Mouse (Mus musculus) stomach, embryonic 14.5 days (tissue): ENCODE measurements around the gene Prlr. TPM values are rescaled to one million over a fixed set of nuclear protein-coding genes. Genes with fewer than 3 reads are reported as not detected.

Experiments used
- ATAC-seq: fragments of 200-750 bp; cut with Nextera tagmentation; 2 replicates; pipeline ENCODE4 v1.8.0; 2017; ENCODE audit warnings: low read depth, moderate TSS enrichment; ENCODE audit not compliant: insufficient number of reproducible peaks, insufficient read depth, low FRiP score
- H3K27ac ChIP-seq: fragments of 300-500 bp; sonication (generic); 2 replicates; pipeline ENCODE4 v1.5.1; 2014; ENCODE audit warnings: mild to moderate bottlenecking, low read length, moderate library complexity, mixed read lengths
- H3K27me3 ChIP-seq: fragments of 300-500 bp; sonication (generic); 2 replicates; pipeline ENCODE4 v1.6.1; 2014; ENCODE audit warnings: low read length, control low read depth, mixed read lengths; ENCODE audit not compliant: control insufficient read depth, insufficient read depth
- H3K36me3 ChIP-seq: fragments of 300-500 bp; sonication (generic); 2 replicates; pipeline ENCODE4 v1.6.1; 2014; ENCODE audit warnings: mild to moderate bottlenecking, control low read depth, low read length, moderate library complexity, mixed read lengths; ENCODE audit not compliant: control insufficient read depth, insufficient read depth
- H3K4me1 ChIP-seq: fragments of 300-500 bp; sonication (generic); 2 replicates; pipeline ENCODE4 v1.6.1; 2014; ENCODE audit warnings: low read length, control low read depth, mixed read lengths; ENCODE audit not compliant: control insufficient read depth, insufficient read depth
- H3K4me2 ChIP-seq: fragments of 300-500 bp; sonication (generic); replicated peaks from 2 replicates; pipeline ENCODE4 v1.6.1; 2014; ENCODE audit warnings: low read depth, low read length, control low read depth
- H3K4me3 ChIP-seq: fragments of 300-500 bp; sonication (generic); 2 replicates; pipeline ENCODE4 v1.5.1; 2014; ENCODE audit warnings: low read depth, low read length, control low read depth
- H3K9ac ChIP-seq: fragments of 300-500 bp; sonication (generic); replicated peaks from 2 replicates; pipeline ENCODE4 v1.6.1; 2014; ENCODE audit warnings: low read depth, mild to moderate bottlenecking, control low read depth, low read length, moderate library complexity, mixed read lengths
- H3K9me3 ChIP-seq: fragments of 300-500 bp; sonication (generic); 2 replicates; pipeline ENCODE4 v1.6.1; 2016; ENCODE audit warnings: low read depth, low read length, control low read depth; ENCODE audit not compliant: control insufficient read depth
- WGBS: fragments of 180-500 bp; shearing (Covaris S2); extraction: QIAGEN DNeasy Blood & Tissue Kit; methylation state at CpG from one replicate; pipeline ENCODE4 v1.1.7; 2014; 5-methylcytosine and 5-hydroxymethylcytosine counted together
- polyA plus RNA-seq: library from polyadenylated mRNA; unstranded; fragments of >200 nt; fragmentation: Nextera tagmentation; extraction: Ambion mirVana; gene quantifications from 2 replicates; pipeline ENCODE4 v1.2.1, GENCODE M21; 2014

The Prlr gene
- polyA plus RNA-seq, 1 experiment from 2014 or later, result 3.0 TPM

DNA sequence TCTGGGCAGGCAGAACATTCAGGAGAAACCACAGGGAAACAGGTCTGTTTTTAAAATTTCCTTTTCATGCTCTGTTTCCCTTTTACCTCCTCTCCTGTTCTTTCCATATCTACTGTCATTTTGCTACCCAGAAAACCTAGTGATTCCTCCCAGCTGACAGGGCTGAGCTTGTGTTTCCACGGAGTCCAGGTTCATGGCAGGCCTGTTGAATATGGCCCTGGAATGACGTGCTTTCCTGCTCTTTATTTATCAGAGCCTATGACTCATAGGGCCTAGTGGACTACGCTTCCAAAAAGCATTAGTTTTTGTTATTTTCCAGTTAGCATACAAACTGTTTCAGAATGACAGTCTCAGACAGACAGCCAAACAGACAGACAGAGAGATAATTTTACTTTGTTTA lies 36.7 kb downstream of the Prlr start:
- no peaks in the 10 kb centered on the region for H3K27me3 ChIP-seq
- H3K4me1 ChIP-seq, result no peaks in the 10 kb centered on the region
- no peak overlapping the region for H3K4me3 ChIP-seq
- no peak overlapping the region for H3K4me2 ChIP-seq
- no peak for ATAC-seq
- H3K36me3 ChIP-seq, result no peaks in the 10 kb centered on the region
- no peaks in the 10 kb centered on the region for H3K9me3 ChIP-seq
- WGBS, result 50% methylated on average over 3 of the region's 3 CpGs
- no peak overlapping the region for H3K9ac ChIP-seq
- H3K27ac ChIP-seq, result no peak overlapping the region

DNA sequence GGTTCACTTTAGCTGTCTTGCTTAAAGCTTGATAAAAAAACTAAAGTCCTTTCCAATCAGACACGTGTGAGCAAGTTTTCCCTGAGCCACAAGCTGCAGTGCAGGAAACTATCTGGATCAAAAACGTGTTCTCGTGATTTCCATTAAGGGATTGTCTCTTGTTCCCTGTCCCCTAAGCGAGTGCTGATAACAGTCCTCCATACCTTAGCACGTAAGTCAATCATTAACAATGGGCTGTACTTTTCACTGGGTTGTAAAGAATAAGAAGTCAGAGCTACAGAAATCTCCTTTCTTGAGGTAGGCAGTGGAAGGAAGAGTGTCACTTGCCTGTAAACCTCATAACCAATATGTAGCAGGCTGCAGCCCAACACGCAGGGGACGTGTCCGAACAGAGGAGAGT lies 38.7 kb downstream of the Prlr start:
- no peak overlapping the region for H3K27ac ChIP-seq
- no peaks in the 10 kb centered on the region for H3K4me1 ChIP-seq
- no peak overlapping the region for H3K4me2 ChIP-seq
- no peaks in the 10 kb centered on the region for H3K36me3 ChIP-seq
- no peaks in the 10 kb centered on the region for H3K9me3 ChIP-seq
- no peak overlapping the region for H3K4me3 ChIP-seq
- 65% methylated on average over 8 of the region's 8 CpGs for WGBS
- peak; percentile 72 for ATAC-seq
- no peaks in the 10 kb centered on the region for H3K27me3 ChIP-seq
- H3K9ac ChIP-seq, result no peak overlapping the region

DNA sequence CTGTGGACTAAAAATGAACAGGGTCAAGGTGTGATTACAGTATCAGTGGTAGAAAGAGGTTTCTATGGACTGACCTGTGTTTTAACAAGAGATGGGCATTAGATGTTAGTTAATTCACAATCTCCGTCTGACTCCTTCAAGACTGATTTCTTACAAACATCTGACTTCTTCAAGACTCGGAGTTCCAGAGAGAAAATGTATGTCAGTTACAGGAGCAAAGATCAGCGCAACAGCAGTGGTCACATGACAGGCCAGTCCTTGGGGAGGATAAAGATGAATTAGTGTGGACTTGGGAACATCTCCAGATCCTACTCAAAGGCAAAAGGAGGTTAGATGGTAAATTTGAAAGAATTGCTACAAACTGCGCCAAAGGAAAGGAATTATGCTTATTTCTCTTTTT lies 39.2 kb downstream of the Prlr start:
- Histone ChIP-seq H3K27me3 (no peaks in the 10 kb centered on the region), H3K4me3 (no peak overlapping the region), H3K4me1 (no peaks in the 10 kb centered on the region), H3K9me3 (no peaks in the 10 kb centered on the region), H3K36me3 (no peaks in the 10 kb centered on the region), H3K27ac (no peak overlapping the region), H3K9ac (no peak overlapping the region), H3K4me2 (no peak overlapping the region)
- WGBS, result 83% methylated on average over 4 of the region's 4 CpGs
- ATAC-seq, result no peak

DNA sequence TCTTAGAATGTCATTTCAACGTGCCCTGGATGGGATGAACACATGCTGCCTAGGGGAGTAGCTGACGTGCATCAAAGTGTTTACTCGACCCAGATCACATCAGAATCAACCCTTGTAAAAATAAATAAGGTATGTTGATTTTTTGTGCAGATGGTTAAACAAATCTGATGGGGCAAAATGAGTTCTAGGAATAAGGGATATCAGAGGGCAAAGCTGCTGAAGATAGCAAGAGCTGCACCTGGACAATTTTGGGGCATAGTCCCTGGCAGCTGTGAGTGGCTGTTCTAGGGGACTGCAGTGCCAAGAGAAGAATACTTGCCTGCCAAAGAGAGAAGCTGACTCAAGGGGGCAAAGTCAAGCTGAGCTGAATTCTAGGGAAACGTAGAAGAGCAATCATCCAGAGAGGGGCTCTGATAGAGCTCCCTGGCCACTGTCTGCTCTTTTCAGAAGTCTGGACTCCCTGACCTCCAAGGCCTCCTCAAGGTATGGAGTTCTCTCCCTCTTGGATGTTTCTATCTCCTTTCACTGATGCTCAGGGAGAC lies 46.6 kb downstream of the Prlr start:
- H3K4me3 ChIP-seq, result no peak overlapping the region
- H3K27ac ChIP-seq, result no peak overlapping the region
- no peak for ATAC-seq
- no peaks in the 10 kb centered on the region for H3K36me3 ChIP-seq
- H3K9ac ChIP-seq, result no peak overlapping the region
- H3K27me3 ChIP-seq, result no peaks in the 10 kb centered on the region
- no peaks in the 10 kb centered on the region for H3K9me3 ChIP-seq
- no peaks in the 10 kb centered on the region for H3K4me1 ChIP-seq
- 62% methylated on average over 4 of the region's 4 CpGs for WGBS
- no peak overlapping the region for H3K4me2 ChIP-seq

DNA sequence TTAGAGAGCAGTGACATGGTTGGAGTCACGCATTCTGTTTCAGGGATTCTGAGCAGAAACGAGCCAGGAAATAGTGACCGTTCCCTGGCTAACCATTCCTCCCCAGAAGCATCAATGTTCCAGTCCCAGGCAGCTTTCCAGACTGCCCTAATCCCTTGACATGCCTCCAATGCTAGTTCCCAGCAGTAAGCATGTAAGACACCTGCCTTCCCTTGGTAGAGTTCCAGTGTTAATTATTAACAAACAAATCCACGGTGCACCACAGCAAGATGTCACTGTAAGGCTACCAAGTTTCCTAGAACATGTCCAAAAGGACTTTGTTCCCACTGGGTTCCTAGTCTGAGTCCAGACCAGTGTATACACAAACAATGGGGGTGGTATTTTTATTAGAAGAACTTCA lies 48.7 kb downstream of the Prlr start:
- Histone ChIP-seq H3K4me2 (no peak overlapping the region), H3K4me1 (no peaks in the 10 kb centered on the region), H3K27me3 (no peaks in the 10 kb centered on the region), H3K27ac (no peak overlapping the region), H3K9me3 (no peaks in the 10 kb centered on the region), H3K9ac (no peak overlapping the region), H3K4me3 (no peak overlapping the region), H3K36me3 (no peaks in the 10 kb centered on the region)
- WGBS, result 81% methylated on average over 4 of the region's 4 CpGs
- ATAC-seq, result no peak

DNA sequence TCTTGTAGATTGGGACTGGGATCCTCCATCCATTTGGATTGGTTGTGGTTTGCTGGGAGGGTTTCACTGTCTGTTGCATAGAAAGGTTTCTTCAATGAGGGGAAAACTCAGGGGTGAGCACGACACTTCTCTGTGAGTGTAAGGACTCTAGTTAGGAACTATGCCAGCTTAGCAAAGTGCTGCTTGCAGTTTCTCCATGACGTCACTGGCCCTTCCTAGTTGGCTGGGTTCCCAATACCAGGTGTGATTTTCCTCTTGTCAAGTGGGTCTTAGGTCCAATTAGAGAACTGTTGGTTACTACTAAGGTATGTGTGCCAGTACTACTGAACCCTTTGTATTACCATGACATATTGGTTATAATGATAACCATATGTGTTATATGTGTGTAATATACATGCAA lies 51.6 kb downstream of the Prlr start:
- Histone ChIP-seq H3K9me3 (no peaks in the 10 kb centered on the region), H3K9ac (no peak overlapping the region), H3K4me1 (no peaks in the 10 kb centered on the region), H3K4me2 (no peak overlapping the region), H3K27me3 (no peaks in the 10 kb centered on the region), H3K36me3 (no peaks in the 10 kb centered on the region), H3K4me3 (no peak overlapping the region), H3K27ac (no peak overlapping the region)
- 82% methylated on average over 2 of the region's 2 CpGs for WGBS
- ATAC-seq, result no peak

DNA sequence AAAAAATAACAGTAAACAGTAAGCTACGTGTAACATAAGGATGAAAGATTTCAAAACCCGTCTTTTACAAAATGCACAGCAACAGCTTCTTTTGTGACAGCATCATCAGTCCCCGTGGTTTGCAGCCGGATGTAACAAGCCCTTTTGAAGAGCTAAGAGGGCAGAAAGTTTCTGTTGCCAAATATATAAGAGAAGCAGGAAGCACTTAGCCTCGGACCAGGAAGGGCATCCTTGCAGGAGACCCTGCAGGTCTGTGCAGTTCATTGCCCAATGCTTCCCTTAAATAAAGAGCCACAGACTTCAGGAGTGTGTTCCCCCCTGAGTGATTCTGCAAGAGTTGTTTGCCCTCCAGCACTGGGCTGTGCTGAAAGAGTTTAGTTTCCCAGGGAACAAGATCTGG lies 58.9 kb downstream of the Prlr start:
- Histone ChIP-seq H3K9ac (no peak overlapping the region), H3K36me3 (no peaks in the 10 kb centered on the region), H3K4me3 (no peak overlapping the region), H3K4me1 (no peaks in the 10 kb centered on the region), H3K27me3 (no peaks in the 10 kb centered on the region), H3K4me2 (no peak overlapping the region), H3K27ac (no peak overlapping the region), H3K9me3 (no peaks in the 10 kb centered on the region)
- no peak for ATAC-seq
- 80% methylated on average over 5 of the region's 5 CpGs for WGBS

DNA sequence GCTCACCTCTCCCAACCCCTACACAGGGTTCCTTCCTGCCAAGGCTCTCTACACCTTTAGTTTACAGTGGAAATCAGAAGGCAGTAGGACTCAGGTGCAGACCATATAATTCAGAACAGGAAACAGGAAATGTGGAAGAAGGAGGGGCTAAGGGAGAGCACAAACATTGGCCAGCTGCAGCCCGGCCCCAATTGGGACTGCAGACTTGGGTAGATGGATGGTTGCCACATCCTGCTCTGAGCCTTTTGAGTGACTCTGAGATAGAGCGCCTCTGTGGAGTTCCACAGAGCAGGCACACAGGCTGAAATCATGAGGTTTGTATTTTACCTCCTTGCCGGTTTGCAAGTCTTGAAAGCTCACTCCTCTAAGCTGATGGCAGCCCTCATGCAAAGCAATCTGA lies 59.8 kb downstream of the Prlr start:
- WGBS, result 84% methylated on average over 3 of the region's 3 CpGs
- H3K36me3 ChIP-seq, result no peaks in the 10 kb centered on the region
- no peak for ATAC-seq
- H3K27me3 ChIP-seq, result no peaks in the 10 kb centered on the region
- no peak overlapping the region for H3K4me2 ChIP-seq
- H3K9me3 ChIP-seq, result no peaks in the 10 kb centered on the region
- H3K4me1 ChIP-seq, result no peaks in the 10 kb centered on the region
- H3K4me3 ChIP-seq, result no peak overlapping the region
- H3K27ac ChIP-seq, result no peak overlapping the region
- no peak overlapping the region for H3K9ac ChIP-seq

DNA sequence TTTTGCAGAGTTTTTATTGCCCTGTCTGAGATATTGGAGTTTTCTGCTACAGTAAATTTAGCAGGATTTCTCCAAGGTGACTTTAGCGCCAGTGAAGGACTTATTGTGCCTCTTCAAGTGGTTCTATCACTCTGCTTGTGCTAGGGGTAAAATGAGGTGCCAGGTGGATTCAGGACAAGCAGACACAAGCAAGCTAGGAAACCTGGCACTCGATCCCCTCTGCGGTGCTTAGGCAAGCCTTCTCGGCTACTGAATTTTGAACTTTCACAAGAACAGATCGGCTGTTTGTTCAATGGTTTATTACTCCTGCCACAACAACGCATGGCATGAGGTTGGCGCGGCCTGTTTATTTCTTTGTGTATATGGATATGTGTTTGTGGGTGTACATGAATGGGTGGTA lies 61.4 kb downstream of the Prlr start:
- Histone ChIP-seq H3K36me3 (no peaks in the 10 kb centered on the region), H3K27ac (no peak overlapping the region), H3K4me1 (no peaks in the 10 kb centered on the region), H3K9me3 (no peaks in the 10 kb centered on the region), H3K4me3 (no peak overlapping the region), H3K9ac (no peak overlapping the region), H3K4me2 (no peak overlapping the region), H3K27me3 (no peaks in the 10 kb centered on the region)
- ATAC-seq, result no peak
- WGBS, result 94% methylated on average over 8 of the region's 8 CpGs
